Mouse (Mus musculus): ENCODE measurements around the gene Foxn1. TPM values are rescaled to one million over a fixed set of nuclear protein-coding genes. Genes with fewer than 3 reads are reported as not detected.

The Foxn1 gene
- polyA plus RNA-seq, 1 experiment from 2014 or later, result 0.64 TPM

- H3K9ac ChIP-seq (replicated peaks; ENCODE audit: low read depth, low read length), result no peak overlapping the region
- H3K4me3 ChIP-seq (ENCODE audit: low read depth, low read length), result no peak overlapping the region
- H3K9me3 ChIP-seq (ENCODE audit: control insufficient read depth, low read depth, low read length), result no peaks in the 10 kb centered on the region
- peaks cover 10% of the 10 kb centered on the region for H3K36me3 ChIP-seq (ENCODE audit: control insufficient read depth, insufficient read depth, low read length)
- peaks cover 26% of the 10 kb centered on the region for H3K4me1 ChIP-seq (ENCODE audit: control insufficient read depth, insufficient read depth, low read length)
- H3K27ac ChIP-seq (ENCODE audit: low read length), result 0 out of 2 replicates have a peak overlapping the region, but pooled peaks have one; percentile 15
- 77% methylated on average over 6 of the region's 6 CpGs for WGBS
- no peak overlapping the region for H3K4me2 ChIP-seq (replicated peaks; ENCODE audit: low read depth, low read length)
- no peak for ATAC-seq (ENCODE audit: insufficient number of reproducible peaks, insufficient read depth, low FRiP score, low read depth)
- no peaks in the 10 kb centered on the region for H3K27me3 ChIP-seq (ENCODE audit: control insufficient read depth, insufficient read depth, low read length)
Observed at GRCm38 (mm10) chr11:78346326-78347069, 39.9 kb downstream of the Foxn1 start.

GRCm38 (mm10) chr11:78345801-78346200 is 40.6 kb downstream of the Foxn1 start:
- no peak for ATAC-seq (ENCODE audit: insufficient number of reproducible peaks, insufficient read depth, low FRiP score, low read depth)

GRCm38 (mm10) chr11:78344890-78345715 is 41.3 kb downstream of the Foxn1 start:
- no peak; the same call in 1 of the 2 replicates for ATAC-seq (ENCODE audit: insufficient number of reproducible peaks, insufficient read depth, low FRiP score, low read depth)
- Histone ChIP-seq H3K4me2 (replicated peaks; ENCODE audit: low read depth, low read length) (peak overlapping the region; percentile 84), H3K27ac (ENCODE audit: low read length) (no peak overlapping the region; the same call in 1 of the 2 replicates), H3K9ac (replicated peaks; ENCODE audit: low read depth, low read length) (no peak overlapping the region), H3K36me3 (ENCODE audit: control insufficient read depth, insufficient read depth, low read length) (peaks cover 10% of the 10 kb centered on the region), H3K27me3 (ENCODE audit: control insufficient read depth, insufficient read depth, low read length) (no peaks in the 10 kb centered on the region), H3K4me3 (ENCODE audit: low read depth, low read length) (0 out of 2 replicates have a peak overlapping the region, but pooled peaks have one; percentile 94), H3K4me1 (ENCODE audit: control insufficient read depth, insufficient read depth, low read length) (peaks cover 26% of the 10 kb centered on the region), H3K9me3 (ENCODE audit: control insufficient read depth, low read depth, low read length) (no peaks in the 10 kb centered on the region)
- WGBS, result 42% methylated on average over 8 of the region's 8 CpGs

More at GRCm38 (mm10) chr11:78345801-78346200, 40.6 kb downstream of the Foxn1 start:
- 80% methylated on average over 7 of the region's 7 CpGs for WGBS
- Histone ChIP-seq H3K27ac (ENCODE audit: low read length) (no peak overlapping the region), H3K9ac (replicated peaks; ENCODE audit: low read depth, low read length) (no peak overlapping the region), H3K4me2 (replicated peaks; ENCODE audit: low read depth, low read length) (no peak overlapping the region), H3K27me3 (ENCODE audit: control insufficient read depth, insufficient read depth, low read length) (no peaks in the 10 kb centered on the region), H3K4me3 (ENCODE audit: low read depth, low read length) (no peak overlapping the region), H3K36me3 (ENCODE audit: control insufficient read depth, insufficient read depth, low read length) (peaks cover 10% of the 10 kb centered on the region), H3K4me1 (ENCODE audit: control insufficient read depth, insufficient read depth, low read length) (peaks cover 26% of the 10 kb centered on the region), H3K9me3 (ENCODE audit: control insufficient read depth, low read depth, low read length) (no peaks in the 10 kb centered on the region)

- peak overlapping the region; percentile 87 for H3K27ac ChIP-seq (ENCODE audit: low read length)
- ATAC-seq (ENCODE audit: insufficient number of reproducible peaks, insufficient read depth, low FRiP score, low read depth), result no peak
- peak overlapping the region; percentile 94 for H3K4me3 ChIP-seq (ENCODE audit: low read depth, low read length)
- peaks cover 10% of the 10 kb centered on the region for H3K36me3 ChIP-seq (ENCODE audit: control insufficient read depth, insufficient read depth, low read length)
- H3K4me1 ChIP-seq (ENCODE audit: control insufficient read depth, insufficient read depth, low read length), result peaks cover 19% of the 10 kb centered on the region
- H3K27me3 ChIP-seq (ENCODE audit: control insufficient read depth, insufficient read depth, low read length), result no peaks in the 10 kb centered on the region
- peak overlapping the region; percentile 84 for H3K4me2 ChIP-seq (replicated peaks; ENCODE audit: low read depth, low read length)
- 66% methylated on average over 6 of the region's 6 CpGs for WGBS
- H3K9me3 ChIP-seq (ENCODE audit: control insufficient read depth, low read depth, low read length), result no peaks in the 10 kb centered on the region
- no peak overlapping the region; the same call in 1 of the 2 replicates for H3K9ac ChIP-seq (replicated peaks; ENCODE audit: low read depth, low read length)
Observed at GRCm38 (mm10) chr11:78344328-78344889, 41.9 kb downstream of the Foxn1 start.

GRCm38 (mm10) chr11:78343381-78344327 is 42.7 kb downstream of the Foxn1 start, which contains the start of gene Unc119:
Gene Unc119, plus strand, starts transcription at chr11:78343482.
- H3K4me1 ChIP-seq (ENCODE audit: control insufficient read depth, insufficient read depth, low read length), result peaks cover 19% of the 10 kb centered on the region
- H3K36me3 ChIP-seq (ENCODE audit: control insufficient read depth, insufficient read depth, low read length), result peaks cover 10% of the 10 kb centered on the region
- H3K9ac ChIP-seq (replicated peaks; ENCODE audit: low read depth, low read length), result peak within 1 kb of the TSS; percentile 87
- WGBS, result 1% methylated on average over 66 of the region's 66 CpGs
- peak; percentile 86 for ATAC-seq (ENCODE audit: insufficient number of reproducible peaks, insufficient read depth, low FRiP score, low read depth)
- no peaks in the 10 kb centered on the region for H3K9me3 ChIP-seq (ENCODE audit: control insufficient read depth, low read depth, low read length)
- peak within 1 kb of the TSS; percentile 87 for H3K27ac ChIP-seq (ENCODE audit: low read length)
- H3K4me2 ChIP-seq (replicated peaks; ENCODE audit: low read depth, low read length), result peak within 1 kb of the TSS; percentile 84
- H3K4me3 ChIP-seq (ENCODE audit: low read depth, low read length), result peak within 1 kb of the TSS; percentile 94
- no peaks in the 10 kb centered on the region for H3K27me3 ChIP-seq (ENCODE audit: control insufficient read depth, insufficient read depth, low read length)

- Histone ChIP-seq H3K36me3 (ENCODE audit: control insufficient read depth, insufficient read depth, low read length) (peaks cover 6% of the 10 kb centered on the region), H3K4me1 (ENCODE audit: control insufficient read depth, insufficient read depth, low read length) (peaks cover 19% of the 10 kb centered on the region), H3K9me3 (ENCODE audit: control insufficient read depth, low read depth, low read length) (no peaks in the 10 kb centered on the region), H3K4me2 (replicated peaks; ENCODE audit: low read depth, low read length) (no peak overlapping the region), H3K27me3 (ENCODE audit: control insufficient read depth, insufficient read depth, low read length) (no peaks in the 10 kb centered on the region), H3K4me3 (ENCODE audit: low read depth, low read length) (no peak overlapping the region), H3K27ac (ENCODE audit: low read length) (no peak overlapping the region), H3K9ac (replicated peaks; ENCODE audit: low read depth, low read length) (no peak overlapping the region)
- WGBS, result 79% methylated on average over 12 of the region's 12 CpGs
- no peak for ATAC-seq (ENCODE audit: insufficient number of reproducible peaks, insufficient read depth, low FRiP score, low read depth)
Observed at GRCm38 (mm10) chr11:78341702-78342101, 44.7 kb downstream of the Foxn1 start.

- no peak for ATAC-seq (ENCODE audit: insufficient number of reproducible peaks, insufficient read depth, low FRiP score, low read depth)
- no peak overlapping the region for H3K4me3 ChIP-seq (ENCODE audit: low read depth, low read length)
- H3K27ac ChIP-seq (ENCODE audit: low read length), result no peak overlapping the region
- H3K27me3 ChIP-seq (ENCODE audit: control insufficient read depth, insufficient read depth, low read length), result no peaks in the 10 kb centered on the region
- no peaks in the 10 kb centered on the region for H3K4me1 ChIP-seq (ENCODE audit: control insufficient read depth, insufficient read depth, low read length)
- H3K9ac ChIP-seq (replicated peaks; ENCODE audit: low read depth, low read length), result no peak overlapping the region
- H3K36me3 ChIP-seq (ENCODE audit: control insufficient read depth, insufficient read depth, low read length), result peaks cover 17% of the 10 kb centered on the region
- 92% methylated on average over 8 of the region's 8 CpGs for WGBS
- no peak overlapping the region for H3K4me2 ChIP-seq (replicated peaks; ENCODE audit: low read depth, low read length)
- no peaks in the 10 kb centered on the region for H3K9me3 ChIP-seq (ENCODE audit: control insufficient read depth, low read depth, low read length)
Observed at GRCm38 (mm10) chr11:78337040-78337439, 49.3 kb downstream of the Foxn1 start.
